Mouse (Mus musculus): ENCODE results near the gene Carmil3. TPM values are rescaled to one million over a fixed set of nuclear protein-coding genes. Genes with fewer than 3 reads are reported as not detected.
A peak's percentile ranks its signal among the peaks of the same experiment; 100 is the strongest.

Carmil3 gene
- total and polyA plus RNA-seq, 2 experiments = 0.09 to 0.29 TPM

DNA sequence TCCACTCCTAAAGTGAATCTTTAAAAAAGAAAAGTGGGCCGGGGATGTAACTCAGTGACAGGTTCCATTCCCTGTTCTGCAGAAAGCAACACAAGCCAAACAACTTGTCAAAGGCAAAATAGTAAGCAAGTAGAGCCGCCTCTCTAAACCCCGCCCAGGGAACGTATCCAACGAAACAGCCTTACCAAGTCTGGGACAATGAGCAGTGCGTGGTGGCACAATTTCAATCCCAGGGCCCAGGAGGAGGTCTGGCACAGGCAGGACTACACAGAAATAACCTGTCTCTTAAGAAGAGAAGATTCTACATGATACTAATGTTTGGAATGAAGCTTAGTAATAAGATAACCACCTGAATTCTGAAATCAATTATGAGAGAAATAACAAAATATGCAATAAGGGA, 59.7 kb downstream of the Carmil3 start:
- Histone ChIP-seq H3K79me2 (ENCODE audit: control insufficient read depth, insufficient read depth, low read length) (no peaks in the 10 kb centered on the region), H3K9ac (ENCODE audit: low read depth, low read length) (no peak overlapping the region), H3K36me3 (ENCODE audit: control insufficient read depth, insufficient read depth, low read length) (no peaks in the 10 kb centered on the region), H3K27me3 (ENCODE audit: control insufficient read depth, insufficient read depth, low read length) (no peaks in the 10 kb centered on the region), H3K4me3 (ENCODE audit: insufficient read depth, low read depth, low read length) (no peak overlapping the region), H3K4me1 (ENCODE audit: control insufficient read depth, insufficient read depth, low read length) (no peaks in the 10 kb centered on the region), H3K27ac (replicated peaks; ENCODE audit: insufficient read depth, low read depth, low read length) (no peak overlapping the region)
- no peak for TF ChIP-seq CTCF (IDR thresholded peaks at IDR 0.05; ENCODE audit: low read depth, low read length)
- no peak for TF ChIP-seq POLR2A (IDR thresholded peaks at IDR 0.05; ENCODE audit: extremely low read depth, insufficient read depth, low read length)
- DNase-seq (ENCODE audit: extremely low read depth, low read depth, low spot score) = no peak
- 84% methylated on average over 6 of the region's 6 CpGs for WGBS

DNA sequence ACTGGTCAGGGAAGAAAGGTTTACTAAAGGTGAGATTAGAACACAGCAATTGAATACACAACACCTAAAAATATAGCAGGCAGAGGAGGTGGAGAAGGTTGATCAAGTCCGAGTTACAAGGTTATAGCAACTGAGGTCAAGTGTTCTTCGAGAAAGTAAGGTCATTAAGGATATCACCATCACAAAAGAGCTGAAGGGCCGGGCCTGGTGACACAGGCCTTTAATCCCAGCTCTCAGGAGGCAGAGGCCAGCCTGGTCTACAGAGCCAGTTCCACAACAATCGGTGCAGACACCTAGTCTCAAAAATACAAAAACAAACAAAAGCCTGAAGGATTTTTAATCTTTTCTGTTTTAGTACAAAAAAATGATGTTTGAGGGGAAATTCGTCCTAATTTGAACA, 60.9 kb downstream of the Carmil3 start:
- Histone ChIP-seq H3K27me3 (ENCODE audit: control insufficient read depth, insufficient read depth, low read length) (no peaks in the 10 kb centered on the region), H3K4me3 (ENCODE audit: insufficient read depth, low read depth, low read length) (no peak overlapping the region)
- 77% methylated on average over 5 of the region's 5 CpGs for WGBS

DNA sequence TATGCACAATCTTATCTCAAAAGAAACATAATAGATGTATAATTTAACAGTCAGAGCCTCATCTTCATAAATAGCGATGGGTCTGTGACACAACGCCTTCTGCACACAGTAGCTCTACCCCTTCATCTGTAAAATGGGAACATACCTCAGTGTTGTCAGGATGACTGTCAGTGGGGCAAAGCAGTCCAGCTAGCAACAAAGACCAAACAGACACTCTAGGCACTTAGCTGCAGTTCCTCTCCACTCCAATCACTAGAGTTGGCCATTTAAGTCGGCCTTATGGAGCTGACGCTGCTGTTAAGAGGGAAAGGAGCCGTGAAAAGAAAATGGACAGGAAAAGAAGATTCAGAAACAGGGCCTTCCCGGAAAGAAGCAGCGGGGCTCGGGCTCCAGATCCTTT, 61.3 kb downstream of the Carmil3 start:
- no peak overlapping the region for H3K27ac ChIP-seq (replicated peaks; ENCODE audit: insufficient read depth, low read depth, low read length)
- 0 out of 2 replicates have a peak, but pooled peaks cover under 1% of the 10 kb centered on the region for H3K4me1 ChIP-seq (ENCODE audit: control insufficient read depth, insufficient read depth, low read length)
- H3K27me3 ChIP-seq (ENCODE audit: control insufficient read depth, insufficient read depth, low read length) = no peaks in the 10 kb centered on the region
- TF ChIP-seq CTCF (IDR thresholded peaks at IDR 0.05; ENCODE audit: low read depth, low read length) (no peak), POLR2A (IDR thresholded peaks at IDR 0.05; ENCODE audit: extremely low read depth, insufficient read depth, low read length) (no peak)
- H3K4me3 ChIP-seq (ENCODE audit: insufficient read depth, low read depth, low read length) = no peak overlapping the region
- WGBS = 96% methylated on average over 8 of the region's 8 CpGs
- no peaks in the 10 kb centered on the region for H3K36me3 ChIP-seq (ENCODE audit: control insufficient read depth, insufficient read depth, low read length)
- no peak for DNase-seq (ENCODE audit: extremely low read depth, low read depth, low spot score)
- no peak overlapping the region for H3K9ac ChIP-seq (ENCODE audit: low read depth, low read length)
- no peaks in the 10 kb centered on the region for H3K79me2 ChIP-seq (ENCODE audit: control insufficient read depth, insufficient read depth, low read length)

More for the DNA sequence above, 60.9 kb downstream of the Carmil3 start:
- Histone ChIP-seq H3K4me1 (ENCODE audit: control insufficient read depth, insufficient read depth, low read length) (no peaks in the 10 kb centered on the region), H3K27ac (replicated peaks; ENCODE audit: insufficient read depth, low read depth, low read length) (no peak overlapping the region), H3K9ac (ENCODE audit: low read depth, low read length) (no peak overlapping the region), H3K36me3 (ENCODE audit: control insufficient read depth, insufficient read depth, low read length) (no peaks in the 10 kb centered on the region), H3K79me2 (ENCODE audit: control insufficient read depth, insufficient read depth, low read length) (no peaks in the 10 kb centered on the region)
- TF ChIP-seq CTCF (IDR thresholded peaks at IDR 0.05; ENCODE audit: low read depth, low read length) (no peak), POLR2A (IDR thresholded peaks at IDR 0.05; ENCODE audit: extremely low read depth, insufficient read depth, low read length) (no peak)
- DNase-seq (ENCODE audit: extremely low read depth, low read depth, low spot score) = no peak

DNA sequence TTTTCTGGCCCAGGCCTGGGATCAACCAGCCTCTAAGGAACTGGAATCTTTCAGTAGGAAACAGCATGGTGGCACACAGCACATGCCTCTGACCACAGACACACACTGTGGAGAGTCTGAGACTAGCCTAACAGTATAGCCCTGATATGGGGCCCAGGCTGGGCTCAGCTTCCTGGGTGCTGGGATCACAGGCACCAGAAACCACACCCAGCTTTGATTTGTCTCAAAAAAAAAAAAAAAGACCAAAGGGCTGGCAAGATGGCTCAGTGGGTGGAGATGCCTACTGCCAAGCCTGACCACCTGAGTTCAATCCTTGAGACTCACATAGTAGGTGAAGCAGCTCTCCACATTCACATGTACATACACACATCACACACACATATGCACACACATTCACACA, 64.2 kb downstream of the Carmil3 start:
- no peak for TF ChIP-seq POLR2A (IDR thresholded peaks at IDR 0.05; ENCODE audit: extremely low read depth, insufficient read depth, low read length)
- no peak for TF ChIP-seq CTCF (IDR thresholded peaks at IDR 0.05; ENCODE audit: low read depth, low read length)
- H3K9ac ChIP-seq (ENCODE audit: low read depth, low read length) = no peak overlapping the region
- H3K4me3 ChIP-seq (ENCODE audit: insufficient read depth, low read depth, low read length) = no peak overlapping the region
- no peaks in the 10 kb centered on the region for H3K79me2 ChIP-seq (ENCODE audit: control insufficient read depth, insufficient read depth, low read length)
- H3K27me3 ChIP-seq (ENCODE audit: control insufficient read depth, insufficient read depth, low read length) = no peaks in the 10 kb centered on the region
- H3K27ac ChIP-seq (replicated peaks; ENCODE audit: insufficient read depth, low read depth, low read length) = no peak overlapping the region
- H3K4me1 ChIP-seq (ENCODE audit: control insufficient read depth, insufficient read depth, low read length) = peaks cover 7% of the 10 kb centered on the region
- DNase-seq (ENCODE audit: extremely low read depth, low read depth, low spot score) = no peak
- no peaks in the 10 kb centered on the region for H3K36me3 ChIP-seq (ENCODE audit: control insufficient read depth, insufficient read depth, low read length)

DNA sequence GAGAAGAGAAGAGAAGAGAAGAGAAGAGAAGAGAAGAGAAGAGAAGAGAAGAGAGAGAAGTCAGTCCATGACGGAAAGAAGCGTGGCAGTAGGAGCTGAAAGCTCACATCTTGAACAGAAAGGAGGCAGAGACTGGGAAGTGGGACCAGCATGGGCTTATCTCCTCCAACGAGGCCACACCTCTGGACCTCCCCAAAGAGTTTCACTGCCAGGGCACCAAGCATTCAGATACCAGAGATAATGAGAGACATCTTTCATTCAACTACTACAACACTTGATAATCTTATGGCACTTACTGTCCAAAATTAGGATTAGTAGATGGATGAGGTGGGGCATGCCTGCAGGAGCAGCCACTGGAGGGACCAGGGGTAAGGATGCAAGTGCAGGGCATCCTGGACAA, 65.3 kb downstream of the Carmil3 start:
- DNase-seq (ENCODE audit: extremely low read depth, low read depth, low spot score) = no peak
- Histone ChIP-seq H3K27me3 (ENCODE audit: control insufficient read depth, insufficient read depth, low read length) (no peaks in the 10 kb centered on the region), H3K9ac (ENCODE audit: low read depth, low read length) (no peak overlapping the region), H3K4me3 (ENCODE audit: insufficient read depth, low read depth, low read length) (no peak overlapping the region), H3K36me3 (ENCODE audit: control insufficient read depth, insufficient read depth, low read length) (no peaks in the 10 kb centered on the region), H3K79me2 (ENCODE audit: control insufficient read depth, insufficient read depth, low read length) (no peaks in the 10 kb centered on the region), H3K4me1 (ENCODE audit: control insufficient read depth, insufficient read depth, low read length) (peaks cover 7% of the 10 kb centered on the region), H3K27ac (replicated peaks; ENCODE audit: insufficient read depth, low read depth, low read length) (no peak overlapping the region)
- TF ChIP-seq CTCF (IDR thresholded peaks at IDR 0.05; ENCODE audit: low read depth, low read length) = no peak
- TF ChIP-seq POLR2A (IDR thresholded peaks at IDR 0.05; ENCODE audit: extremely low read depth, insufficient read depth, low read length) = no peak
- 84% methylated on average over 3 of the region's 3 CpGs for WGBS

DNA sequence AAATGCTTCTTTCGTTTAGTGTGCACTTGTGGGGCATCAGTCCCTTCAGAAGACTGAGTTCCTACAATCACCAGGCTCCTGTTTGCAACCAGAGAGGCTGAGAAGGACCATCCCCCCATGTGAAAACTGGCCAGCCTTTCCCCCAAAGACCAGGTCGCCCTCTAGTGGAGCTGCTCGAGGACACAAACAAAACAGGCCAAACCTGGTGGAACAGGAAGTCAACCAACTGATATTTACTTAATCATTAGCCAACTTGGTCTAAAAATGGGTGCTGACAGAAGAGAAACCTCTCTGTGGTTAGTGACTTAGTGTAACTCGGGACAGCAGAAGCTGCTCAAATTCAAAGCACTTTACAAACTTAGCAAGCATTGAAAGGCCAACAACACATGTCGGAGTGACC, 66.6 kb downstream of the Carmil3 start:
- H3K4me3 ChIP-seq (ENCODE audit: insufficient read depth, low read depth, low read length) = no peak overlapping the region
- H3K79me2 ChIP-seq (ENCODE audit: control insufficient read depth, insufficient read depth, low read length) = peaks cover 10% of the 10 kb centered on the region
- no peaks in the 10 kb centered on the region for H3K27me3 ChIP-seq (ENCODE audit: control insufficient read depth, insufficient read depth, low read length)
- WGBS = 4% methylated on average over 5 of the region's 5 CpGs
- peaks cover 10% of the 10 kb centered on the region for H3K4me1 ChIP-seq (ENCODE audit: control insufficient read depth, insufficient read depth, low read length)
- H3K9ac ChIP-seq (ENCODE audit: low read depth, low read length) = peak overlapping the region; percentile 69
- peak; percentile 92 for DNase-seq (ENCODE audit: extremely low read depth, low read depth, low spot score)
- no peaks in the 10 kb centered on the region for H3K36me3 ChIP-seq (ENCODE audit: control insufficient read depth, insufficient read depth, low read length)
- H3K27ac ChIP-seq (replicated peaks; ENCODE audit: insufficient read depth, low read depth, low read length) = peak overlapping the region; percentile 87
- TF ChIP-seq POLR2A (IDR thresholded peaks at IDR 0.05; ENCODE audit: extremely low read depth, insufficient read depth, low read length) (no peak), CTCF (IDR thresholded peaks at IDR 0.05; ENCODE audit: low read depth, low read length) (peak; percentile 94)
